ENCODE assay signal across 8 mouse cellular contexts in the genomic region with DNA sequence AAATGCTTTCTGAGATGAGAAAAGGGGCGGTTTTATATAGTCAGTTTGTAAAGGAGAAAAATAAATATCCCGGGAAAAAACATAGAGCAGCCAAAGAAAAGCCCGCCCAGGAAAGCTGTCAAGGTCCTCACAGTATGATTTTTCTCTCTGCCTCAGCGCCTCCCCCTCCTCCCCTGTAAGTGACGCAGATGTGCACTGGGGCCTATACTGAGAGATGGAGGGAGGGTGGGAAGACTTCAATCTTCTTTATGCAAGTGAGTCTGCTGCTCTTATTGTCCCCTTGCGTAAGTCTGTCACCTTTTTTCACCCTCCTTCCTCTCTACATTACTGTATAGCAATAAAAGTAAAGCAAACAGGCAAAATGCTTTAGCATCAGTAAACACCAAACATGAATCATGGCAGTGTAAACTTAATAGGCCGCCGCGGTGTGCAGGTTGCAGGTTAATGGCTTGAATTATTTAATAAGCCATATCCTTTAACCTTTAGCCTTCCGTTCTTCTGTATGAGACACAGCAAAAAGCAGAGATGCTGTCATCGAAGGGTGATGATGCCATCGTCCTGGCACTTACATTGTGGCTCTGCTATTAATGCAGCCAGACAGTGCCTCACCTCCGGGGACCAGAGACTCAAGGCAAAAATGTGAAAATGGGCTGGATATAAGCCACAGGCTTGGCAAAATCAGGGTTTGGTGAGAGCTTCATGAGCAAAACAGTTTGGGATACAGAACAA. TPM values are rescaled to one million over a fixed set of nuclear protein-coding genes. Genes with fewer than 3 reads are reported as not detected.
DNase-seq lines count a peak whose midpoint lies in the region; ATAC-seq lines count a peak whose summit lies in the region.

A gene (minus strand): TSS at position 149 of the 729 bp plus-strand sequence.

- no peak for DNase-seq in liver
- DNase-seq in left cerebral cortex, postnatal 14 days (ENCODE audit: low spot score in 2 of 2) = peak; percentile 35 to 52
- peak; percentile 65 for DNase-seq in retina, embryonic 14.5 days (ENCODE audit: low spot score)
- DNase-seq in gastrocnemius, postnatal 36 days = no peak
- DNase-seq in adrenal gland, postnatal 4 days (ENCODE audit: low spot score in 2 of 2) = no peak

- H3K4me2 ChIP-seq in liver, embryonic 12.5 days = peak within 1 kb of the TSS; percentile 50
- H3K4me2 ChIP-seq in embryonic facial prominence, embryonic 15.5 days (replicated peaks) = peak within 1 kb of the TSS; percentile 68

- peaks cover 19% of the 10 kb centered on the region for H3K27me3 ChIP-seq in liver, embryonic 12.5 days (replicated peaks)
- H3K27me3 ChIP-seq in embryonic facial prominence, embryonic 15.5 days = peaks cover 24% of the 10 kb centered on the region

- no peaks in the 10 kb centered on the region for H3K36me3 ChIP-seq in liver, embryonic 12.5 days
- no peaks in the 10 kb centered on the region for H3K36me3 ChIP-seq in embryonic facial prominence, embryonic 15.5 days

- WGBS in liver, embryonic 12.5 days (ENCODE audit: insufficient replicate concordance) = 48% methylated on average over 13 of the region's 13 CpGs
- 46% methylated on average over 13 of the region's 13 CpGs for WGBS in embryonic facial prominence, embryonic 15.5 days

- H3K9me3 ChIP-seq in liver, embryonic 12.5 days (replicated peaks) = no peaks in the 10 kb centered on the region
- no peaks in the 10 kb centered on the region for H3K9me3 ChIP-seq in embryonic facial prominence, embryonic 15.5 days (replicated peaks)

- H3K9ac ChIP-seq in liver, embryonic 12.5 days = no peak within 1 kb of the TSS
- no peak within 1 kb of the TSS for H3K9ac ChIP-seq in embryonic facial prominence, embryonic 15.5 days

- H3K27ac ChIP-seq in liver, embryonic 12.5 days = no peak within 1 kb of the TSS
- H3K27ac ChIP-seq in embryonic facial prominence, embryonic 15.5 days (replicated peaks) = no peak within 1 kb of the TSS

- H3K4me1 ChIP-seq in liver, embryonic 12.5 days = no peaks in the 10 kb centered on the region
- H3K4me1 ChIP-seq in embryonic facial prominence, embryonic 15.5 days = 0 out of 2 replicates have a peak, but pooled peaks cover 10% of the 10 kb centered on the region

- 0 out of 2 replicates have a peak within 1 kb of the TSS, but pooled peaks have one; percentile 13 for H3K4me3 ChIP-seq in liver, embryonic 12.5 days
- H3K4me3 ChIP-seq in embryonic facial prominence, embryonic 15.5 days (replicated peaks) = peak within 1 kb of the TSS; percentile 41

- intact Hi-C loops in left cerebral cortex, postnatal 14 days (cut with DNase I) = no loop called here
- intact Hi-C loops in gastrocnemius, postnatal 36 days (cut with DNase I) = no loop called here

- ATAC-seq in liver, embryonic 12.5 days = no peak
- no peak for ATAC-seq in embryonic facial prominence, embryonic 15.5 days (ENCODE audit: insufficient number of reproducible peaks, low FRiP score, low TSS enrichment, low read depth)
- ATAC-seq in activated CD4-positive, CD25-positive, alpha-beta regulatory T cell, adult 4 months = no peak

RNA-seq across cellular contexts. Expression of the gene that starts here (rescaled TPM):
- not detected in 2 replicates for polyA plus RNA-seq in liver, embryonic 12.5 days (2016; fragmentation: Nextera tagmentation; extraction: Ambion mirVana)
- polyA plus RNA-seq in embryonic facial prominence, embryonic 15.5 days (2015; fragmentation: Nextera tagmentation; extraction: Ambion mirVana) = 0.07 and 0.13 TPM in 2 replicates
- 1 to 10 TPM; 3.6 to 3.9 TPM for total RNA-seq in left cerebral cortex, postnatal 14 days (2021)
- total RNA-seq in gastrocnemius, postnatal 36 days (2021) = not detected
- polyA plus RNA-seq in activated CD4-positive, CD25-positive, alpha-beta regulatory T cell, adult 4 months (2017; shearing (Covaris generic)) = not detected
- under 1 TPM in 1 of 2 experiments, not detected in 1; 0.06 TPM for total RNA-seq in adrenal gland, postnatal 4 days (2021)

Comparison
In these comparisons a context has a peak if more than half of its experiments do, and no peak if none do; other contexts are left out.
1. RNA of the gene that starts here (total RNA-seq): 3.6 to 3.9 TPM in left cerebral cortex, postnatal 14 days; 0.06 TPM in adrenal gland, postnatal 4 days and not detected in gastrocnemius, postnatal 36 days; every median in the first group is over 4 times any median in the second.
2. DNase-seq: peak in left cerebral cortex, postnatal 14 days (2 of 2) and retina, embryonic 14.5 days (single experiment); none in liver (single experiment), gastrocnemius, postnatal 36 days (0 of 2) and adrenal gland, postnatal 4 days (0 of 2).